Mouse (Mus musculus) kidney, embryonic 15.5 days (tissue): ENCODE measurements around the gene Mrpl44. TPM values are rescaled to one million over a fixed set of nuclear protein-coding genes. Genes with fewer than 3 reads are reported as not detected.

Source experiments
- ATAC-seq: fragments of 200-750 bp; cut with Nextera tagmentation; replicated peaks from 2 replicates; pipeline ENCODE4 v1.8.0; 2017; ENCODE audit warnings: moderate TSS enrichment; ENCODE audit not compliant: low FRiP score
- H3K27ac ChIP-seq: fragments of 300-500 bp; sonication (generic); 2 replicates; pipeline ENCODE4 v1.5.1; 2015; ENCODE audit warnings: mild to moderate bottlenecking, inconsistent platforms
- H3K27me3 ChIP-seq: fragments of 300-500 bp; sonication (generic); 2 replicates; pipeline ENCODE4 v1.6.1; 2015; ENCODE audit warnings: inconsistent platforms
- H3K36me3 ChIP-seq: fragments of 300-500 bp; sonication (generic); 2 replicates; pipeline ENCODE4 v1.6.1; 2015; ENCODE audit warnings: inconsistent platforms
- H3K4me1 ChIP-seq: fragments of 300-500 bp; sonication (generic); 2 replicates; pipeline ENCODE4 v1.6.1; 2015; ENCODE audit warnings: inconsistent platforms
- H3K4me2 ChIP-seq: fragments of 300-500 bp; sonication (generic); 2 replicates; pipeline ENCODE4 v1.6.1; 2015; ENCODE audit warnings: moderate library complexity, mild to moderate bottlenecking, inconsistent platforms
- H3K4me3 ChIP-seq: fragments of 300-500 bp; sonication (generic); replicated peaks from 2 replicates; pipeline ENCODE4 v1.5.1; 2015; ENCODE audit warnings: mild to moderate bottlenecking, inconsistent platforms
- H3K9ac ChIP-seq: fragments of 300-500 bp; sonication (generic); 2 replicates; pipeline ENCODE4 v1.6.1; 2015; ENCODE audit warnings: mild to moderate bottlenecking, inconsistent platforms
- H3K9me3 ChIP-seq: fragments of 300-500 bp; sonication (generic); replicated peaks from 2 replicates; pipeline ENCODE4 v1.6.1; 2016; ENCODE audit warnings: inconsistent platforms
- WGBS: fragments of 180-500 bp; shearing (Covaris S2); methylation state at CpG from one replicate; pipeline ENCODE4 v1.1.7; 2015; ENCODE audit warnings: mixed read lengths; 5-methylcytosine and 5-hydroxymethylcytosine counted together
- polyA plus RNA-seq: library from polyadenylated mRNA; unstranded; fragments of >200 nt; fragmentation: Nextera tagmentation; extraction: Ambion mirVana; gene quantifications from 2 replicates; pipeline ENCODE4 v1.2.1, GENCODE M21; 2015

Mrpl44 gene
- polyA plus RNA-seq, 1 experiment from 2014 or later, result 56.0 TPM

GRCm38 (mm10) chr1:79815446-79815845 lies 39.6 kb downstream of the Mrpl44 start:
- Histone ChIP-seq H3K4me2 (no peak overlapping the region), H3K4me1 (no peaks in the 10 kb centered on the region), H3K27ac (no peak overlapping the region), H3K36me3 (0 out of 2 replicates have a peak, but pooled peaks cover 5% of the 10 kb centered on the region), H3K27me3 (no peaks in the 10 kb centered on the region), H3K9me3 (no peaks in the 10 kb centered on the region), H3K4me3 (no peak overlapping the region), H3K9ac (no peak overlapping the region)
- WGBS, result 86% methylated on average over 3 of the region's 3 CpGs
- ATAC-seq, result no peak

GRCm38 (mm10) chr1:79819296-79819879 lies 43.6 kb downstream of the Mrpl44 start:
- peaks cover 11% of the 10 kb centered on the region for H3K4me1 ChIP-seq
- no peak for ATAC-seq
- no peaks in the 10 kb centered on the region for H3K9me3 ChIP-seq
- H3K27ac ChIP-seq, result no peak overlapping the region
- H3K36me3 ChIP-seq, result 0 out of 2 replicates have a peak, but pooled peaks cover 5% of the 10 kb centered on the region
- no peak overlapping the region for H3K4me2 ChIP-seq
- WGBS, result 82% methylated on average over 11 of the region's 11 CpGs
- H3K9ac ChIP-seq, result no peak overlapping the region
- H3K4me3 ChIP-seq, result no peak overlapping the region
- no peaks in the 10 kb centered on the region for H3K27me3 ChIP-seq

- WGBS, result 52% methylated on average over 13 of the region's 13 CpGs
- peaks cover 19% of the 10 kb centered on the region for H3K4me1 ChIP-seq
- H3K4me3 ChIP-seq, result no peak overlapping the region
- H3K27me3 ChIP-seq, result no peaks in the 10 kb centered on the region
- no peak overlapping the region for H3K9ac ChIP-seq
- H3K27ac ChIP-seq, result no peak overlapping the region; the same call in 1 of the 2 replicates
- 0 out of 2 replicates have a peak, but pooled peaks cover 5% of the 10 kb centered on the region for H3K36me3 ChIP-seq
- no peaks in the 10 kb centered on the region for H3K9me3 ChIP-seq
- no peak overlapping the region for H3K4me2 ChIP-seq
- peak; percentile 67; the same call in 1 of the 2 replicates for ATAC-seq
Measured at GRCm38 (mm10) chr1:79822806-79823525, 47.1 kb downstream of the Mrpl44 start.

DNA sequence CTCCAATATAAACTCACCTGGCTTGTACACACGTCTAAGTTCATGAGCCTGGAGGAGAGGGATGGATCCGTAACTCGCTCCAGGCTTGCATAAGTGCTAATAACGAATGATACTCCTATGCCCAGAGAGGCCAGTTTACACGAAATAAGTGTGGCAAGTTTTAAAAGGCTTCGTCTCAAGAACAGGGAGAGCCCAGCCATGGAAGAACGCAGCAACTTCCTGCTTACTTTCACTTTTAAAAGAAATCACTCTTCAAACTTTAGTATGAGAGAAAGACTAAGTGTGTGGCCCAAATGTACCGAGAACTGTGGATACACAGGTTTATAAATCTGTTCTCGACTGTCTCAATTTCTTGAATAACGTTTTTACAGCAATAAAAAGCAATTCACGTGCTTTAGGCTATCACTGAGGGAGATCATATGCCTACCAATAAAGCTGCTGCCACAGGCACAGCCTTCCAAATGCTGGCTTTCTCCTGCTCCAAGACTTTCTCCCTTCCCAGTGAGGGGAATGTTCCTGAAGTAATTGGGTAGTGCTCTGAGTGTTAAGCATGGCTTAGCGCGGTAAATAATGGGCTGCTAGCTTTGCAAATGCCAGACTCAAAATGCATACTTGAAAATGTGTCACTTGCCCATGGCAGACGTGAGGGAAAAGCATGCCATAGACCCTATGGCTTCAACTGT lies 48.3 kb downstream of the Mrpl44 start:
- H3K9ac ChIP-seq, result no peak overlapping the region
- H3K27ac ChIP-seq, result peak overlapping the region; percentile 73
- H3K4me3 ChIP-seq, result 0 out of 2 replicates have a peak overlapping the region, but pooled peaks have one; percentile 12
- 47% methylated on average over 14 of the region's 14 CpGs for WGBS
- H3K4me1 ChIP-seq, result peaks cover 19% of the 10 kb centered on the region
- H3K27me3 ChIP-seq, result no peaks in the 10 kb centered on the region
- 0 out of 2 replicates have a peak, but pooled peaks cover 5% of the 10 kb centered on the region for H3K36me3 ChIP-seq
- no peak for ATAC-seq
- H3K4me2 ChIP-seq, result peak overlapping the region; percentile 33
- no peaks in the 10 kb centered on the region for H3K9me3 ChIP-seq

Other genes starting within 250 kb of the Mrpl44 start
- gene Ap1s3, start 104.0 kb upstream of the Mrpl44 start, polyA plus RNA-seq, result 1.1 and 1.3 TPM in 2 replicates
- 45.3 and 47.5 TPM in 2 replicates for gene Wdfy1, start 125 bp downstream of the Mrpl44 start, polyA plus RNA-seq
- 139 and 181 TPM in 2 replicates for gene Serpine2, start 85.2 kb downstream of the Mrpl44 start, polyA plus RNA-seq